Mouse (Mus musculus) bone marrow, adult 2 months (tissue): ENCODE data around the gene Slc6a3. TPM values are rescaled to one million over a fixed set of nuclear protein-coding genes. Genes with fewer than 3 reads are reported as not detected.

Source experiments
- H3K27ac ChIP-seq: fragments of 200-500 bp; 2 replicates; pipeline ENCODE4 v1.5.1; 2012; ENCODE audit warnings: low read depth, mild to moderate bottlenecking, control low read depth, inconsistent platforms, low read length; ENCODE audit not compliant: control insufficient read depth, poor library complexity, insufficient read depth
- H3K4me1 ChIP-seq: fragments of 200-500 bp; 2 replicates; pipeline ENCODE4 v1.6.1; 2011; ENCODE audit warnings: low read length; ENCODE audit not compliant: control insufficient read depth, insufficient read depth
- H3K4me3 ChIP-seq: fragments of 200-500 bp; replicated peaks from 2 replicates; pipeline ENCODE3; 2011; ENCODE audit warnings: mild to moderate bottlenecking, low read depth, low read length, control low read depth; ENCODE audit not compliant: control insufficient read depth
- CTCF ChIP-seq: fragments of 200-500 bp; IDR thresholded peaks from 2 replicates; pipeline ENCODE4 v1.5.1; 2011; ENCODE audit warnings: low read length, control low read depth; ENCODE audit not compliant: control insufficient read depth, insufficient read depth
- POLR2A ChIP-seq: fragments of 200-500 bp; IDR thresholded peaks from 2 replicates; pipeline ENCODE4 v1.6.1; 2011; ENCODE audit warnings: low read depth, mild to moderate bottlenecking, control low read depth, low read length, borderline replicate concordance; ENCODE audit not compliant: control insufficient read depth
- WGBS: fragments of 180-500 bp; shearing (Covaris S2); methylation state at CpG from one replicate; pipeline ENCODE4 v1.1.7; 2018; 5-methylcytosine and 5-hydroxymethylcytosine counted together
- polyA plus RNA-seq: library from polyadenylated mRNA; stranded (reverse); fragments of >200 nt; gene quantifications from 2 replicates; pipeline ENCODE4 v1.2.4, GENCODE M21; 2011; ENCODE audit warnings: low replicate concordance; ENCODE audit not compliant: missing spikeins, insufficient read depth, insufficient read length

The Slc6a3 gene
- polyA plus RNA-seq, 1 experiment, result 2.9 TPM

- H3K27ac ChIP-seq, result no peak overlapping the region
- TF ChIP-seq POLR2A (no peak), CTCF (no peak)
- no peak overlapping the region for H3K4me3 ChIP-seq
- 6% methylated on average over 4 of the region's 4 CpGs for WGBS
- peaks cover 2% of the 10 kb centered on the region; the same call in 1 of the 2 replicates for H3K4me1 ChIP-seq
Observed at GRCm38 (mm10) chr13:73600217-73600616, 63.7 kb downstream of the Slc6a3 start.

- Histone ChIP-seq H3K27ac (no peak overlapping the region), H3K4me3 (peak overlapping the region; percentile 24), H3K4me1 (peaks cover 2% of the 10 kb centered on the region; the same call in 1 of the 2 replicates)
- TF ChIP-seq POLR2A, result no peak
- TF ChIP-seq CTCF, result no peak
- WGBS, result 62% methylated on average over 4 of the region's 4 CpGs
Observed at GRCm38 (mm10) chr13:73603046-73603445, 66.5 kb downstream of the Slc6a3 start.

DNA sequence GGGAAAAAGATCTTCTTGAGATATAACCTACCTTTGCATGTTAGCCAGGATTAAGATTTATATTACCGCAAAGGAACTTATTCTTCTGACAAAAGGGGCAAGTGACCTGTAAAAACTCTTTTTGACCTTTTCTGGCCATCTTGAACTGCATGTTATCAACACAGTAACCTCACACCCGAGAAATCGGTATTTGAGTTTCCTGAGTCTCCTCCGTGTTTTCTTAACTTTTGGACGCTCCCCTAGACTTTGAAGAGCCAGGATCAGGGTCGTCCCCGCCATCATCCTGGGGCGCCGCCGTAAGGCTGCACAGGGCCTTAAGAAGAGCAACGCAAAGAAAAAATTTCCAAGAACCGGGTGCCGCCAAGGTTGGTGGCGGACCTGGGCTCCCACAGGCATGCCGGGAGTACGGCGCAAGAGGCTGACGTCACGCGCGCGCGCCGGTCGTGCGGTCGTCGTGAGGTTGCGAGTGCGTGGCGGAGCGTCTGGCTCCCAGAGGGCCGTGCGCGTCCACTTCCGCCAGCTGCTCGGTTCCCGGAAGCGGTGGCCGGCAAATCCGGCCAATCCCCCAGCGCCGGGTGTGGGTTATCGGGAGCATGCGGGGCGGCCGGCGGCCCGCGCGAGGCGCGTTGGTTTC, 67.1 kb downstream of the Slc6a3 start, which contains the start of gene Clptm1l:
Gene Clptm1l (plus strand): TSS at position 485 of the 634 bp plus-strand sequence.
- Histone ChIP-seq H3K4me3 (peak within 1 kb of the TSS; percentile 77), H3K4me1 (peaks cover 2% of the 10 kb centered on the region; the same call in 1 of the 2 replicates), H3K27ac (peak within 1 kb of the TSS; percentile 67)
- under 1% methylated on average over 53 of the region's 53 CpGs for WGBS
- TF ChIP-seq POLR2A (0 out of 2 replicates have a peak, but pooled peaks have one; percentile 52), CTCF (no peak)

- WGBS, result 1% methylated on average over 39 of the region's 39 CpGs
- TF ChIP-seq POLR2A (0 out of 2 replicates have a peak, but pooled peaks have one; percentile 14), CTCF (no peak)
- Histone ChIP-seq H3K27ac (peak overlapping the region; percentile 67), H3K4me3 (peak overlapping the region; percentile 77), H3K4me1 (peaks cover 2% of the 10 kb centered on the region; the same call in 1 of the 2 replicates)
Observed at GRCm38 (mm10) chr13:73604156-73604957, 67.8 kb downstream of the Slc6a3 start.

- H3K27ac ChIP-seq, result no peak overlapping the region
- TF ChIP-seq CTCF, result no peak
- no peak for TF ChIP-seq POLR2A
- no peak overlapping the region for H3K4me3 ChIP-seq
- WGBS, result 89% methylated on average over 5 of the region's 5 CpGs
- H3K4me1 ChIP-seq, result no peaks in the 10 kb centered on the region
Observed at GRCm38 (mm10) chr13:73618406-73618805, 81.9 kb downstream of the Slc6a3 start.

DNA sequence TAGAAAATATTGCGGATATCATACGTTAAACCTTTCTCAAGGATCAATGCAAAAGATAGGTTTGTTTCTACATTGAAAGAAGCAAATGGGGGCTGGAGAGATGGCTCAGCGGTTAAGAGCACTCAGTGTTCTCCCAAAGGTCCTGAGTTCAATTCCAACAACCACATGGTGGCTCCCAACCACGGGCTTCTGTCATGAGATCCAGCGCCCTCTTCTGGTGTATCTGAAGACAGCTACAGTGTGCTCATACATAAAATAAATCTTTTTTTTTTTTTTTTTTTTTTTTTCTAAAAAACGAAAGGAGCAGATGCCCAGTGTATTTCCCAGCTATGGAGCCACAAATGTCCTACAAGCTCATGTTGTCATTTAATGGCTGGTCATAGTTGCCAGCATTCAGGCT, 84.1 kb downstream of the Slc6a3 start:
- H3K4me3 ChIP-seq, result no peak overlapping the region
- no peaks in the 10 kb centered on the region for H3K4me1 ChIP-seq
- 54% methylated on average over 6 of the region's 6 CpGs for WGBS
- no peak overlapping the region for H3K27ac ChIP-seq
- TF ChIP-seq CTCF (peak; percentile 30), POLR2A (no peak)

DNA sequence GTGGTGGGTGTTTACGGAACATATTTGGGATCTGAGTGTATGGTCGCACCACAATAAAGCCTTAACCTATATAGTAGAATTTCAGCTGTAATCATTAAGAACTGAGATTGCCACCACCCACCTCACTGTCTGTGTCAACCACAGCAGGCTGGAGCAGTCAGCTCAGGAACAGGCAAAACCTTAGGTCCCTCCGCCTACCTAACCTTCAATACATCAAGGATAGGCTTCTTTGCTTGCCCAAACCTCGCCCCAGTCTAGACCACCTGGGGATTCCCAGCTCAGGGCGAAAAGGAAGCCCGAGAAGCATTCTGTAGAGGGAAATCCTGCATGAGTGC, 89.8 kb downstream of the Slc6a3 start:
- TF ChIP-seq POLR2A (no peak), CTCF (no peak)
- Histone ChIP-seq H3K4me3 (peak overlapping the region; percentile 73), H3K4me1 (peaks cover 1% of the 10 kb centered on the region; the same call in 1 of the 2 replicates), H3K27ac (no peak overlapping the region)
- 42% methylated on average over 6 of the region's 6 CpGs for WGBS
